11 mouse cellular contexts compared by ENCODE assay signal in genomic region chr7:141948045-141948444, GRCm38 (mm10). TPM values are rescaled to one million over a fixed set of nuclear protein-coding genes. Genes with fewer than 3 reads are reported as not detected.
DNase-seq lines count a peak whose midpoint lies in the region; ATAC-seq and TF ChIP-seq lines count a peak whose summit lies in the region.
"Had no signal": no experiment of that assay in that cellular context is flagged by ENCODE, and none has a peak within 500 bp of the region (broad histone marks: within the 10 kb centered on the region; RNA-seq: fewer than 3 reads in every experiment).

No protein-coding gene starts in this region.

- no peak for TF ChIP-seq EP300 in liver, embryonic 14.5 days (IDR thresholded peaks at IDR 0.05; ENCODE audit: low read depth)

- peaks cover 68% of the 10 kb centered on the region for H3K27me3 ChIP-seq in forebrain, embryonic 10.5 days (ENCODE audit: poor library complexity, severe bottlenecking)
- H3K27me3 ChIP-seq in forebrain, embryonic 11.5 days (ENCODE audit: control insufficient read depth, insufficient read depth, low read length) = peaks cover 4% of the 10 kb centered on the region; the same call in 1 of the 2 replicates
- H3K27me3 ChIP-seq in liver, embryonic 14.5 days (ENCODE audit: control insufficient read depth, insufficient read depth, low read length) = peaks cover 56% of the 10 kb centered on the region
- peaks cover 92% of the 10 kb centered on the region for H3K27me3 ChIP-seq in liver, embryonic 12.5 days (replicated peaks)
- H3K27me3 ChIP-seq in hindbrain, embryonic 14.5 days (ENCODE audit: control insufficient read depth, insufficient read depth, low read length) = no peaks in the 10 kb centered on the region
- H3K27me3 ChIP-seq in neural tube, embryonic 14.5 days (ENCODE audit: control insufficient read depth, insufficient read depth, low read length) = peaks cover 6% of the 10 kb centered on the region; the same call in 1 of the 2 replicates

- no peak for DNase-seq in forebrain, embryonic 10.5 days (ENCODE audit: extremely low spot score, low spot score)
- no peak for DNase-seq in forebrain, embryonic 11.5 days (ENCODE audit: low spot score)
- no peak for DNase-seq in liver, embryonic 14.5 days (ENCODE audit: low read depth in 3 of 3, low spot score in 3 of 3)
- DNase-seq in hindbrain, embryonic 14.5 days (ENCODE audit: low spot score) = no peak
- DNase-seq in thymus, postnatal 14 days = no peak
- DNase-seq in adrenal gland, postnatal 4 days (ENCODE audit: low spot score in 2 of 2) = no peak
- DNase-seq: adrenal gland, postnatal 25 days had no signal

- H3K27ac ChIP-seq in forebrain, embryonic 10.5 days = no peak overlapping the region
- H3K27ac ChIP-seq in forebrain, embryonic 11.5 days (ENCODE audit: low read depth, low read length) = no peak overlapping the region
- H3K27ac ChIP-seq in liver, embryonic 14.5 days = no peak overlapping the region
- no peak overlapping the region for H3K27ac ChIP-seq in liver, embryonic 12.5 days
- H3K27ac ChIP-seq in hindbrain, embryonic 14.5 days = no peak overlapping the region
- no peak overlapping the region for H3K27ac ChIP-seq in neural tube, embryonic 14.5 days (ENCODE audit: low read depth, low read length)
- H3K27ac ChIP-seq: heart, embryonic 10.5 days; limb, embryonic 12.5 days had no signal

- WGBS in forebrain, embryonic 10.5 days = 83% methylated on average over 1 of the region's 1 CpGs
- WGBS in forebrain, embryonic 11.5 days = 67% methylated on average over 1 of the region's 1 CpGs
- WGBS in liver, embryonic 14.5 days (ENCODE audit: insufficient replicate concordance) = 42% methylated on average over 1 of the region's 1 CpGs
- WGBS in liver, embryonic 12.5 days (ENCODE audit: insufficient replicate concordance) = 15% methylated on average over 1 of the region's 1 CpGs
- WGBS in hindbrain, embryonic 14.5 days = 86% methylated on average over 1 of the region's 1 CpGs
- WGBS in neural tube, embryonic 14.5 days = 44% methylated on average over 1 of the region's 1 CpGs

- H3K4me1 ChIP-seq in forebrain, embryonic 10.5 days = peaks cover 51% of the 10 kb centered on the region
- H3K4me1 ChIP-seq in forebrain, embryonic 11.5 days (replicated peaks; ENCODE audit: control insufficient read depth, insufficient read depth, low read length) = peaks cover 8% of the 10 kb centered on the region
- H3K4me1 ChIP-seq in liver, embryonic 14.5 days (replicated peaks; ENCODE audit: control insufficient read depth in 2 of 2, insufficient read depth in 2 of 2, low read length in 1 of 2) = no peaks in the 10 kb centered on the region
- peaks cover 6% of the 10 kb centered on the region; the same call in 1 of the 2 replicates for H3K4me1 ChIP-seq in liver, embryonic 12.5 days
- H3K4me1 ChIP-seq in hindbrain, embryonic 14.5 days (replicated peaks; ENCODE audit: control insufficient read depth, insufficient read depth, low read length) = peaks cover 55% of the 10 kb centered on the region
- peaks cover 27% of the 10 kb centered on the region for H3K4me1 ChIP-seq in neural tube, embryonic 14.5 days (ENCODE audit: control insufficient read depth, insufficient read depth, low read length)

- H3K36me3 ChIP-seq in forebrain, embryonic 10.5 days (replicated peaks) = peaks cover 15% of the 10 kb centered on the region
- peaks cover 4% of the 10 kb centered on the region; the same call in 1 of the 2 replicates for H3K36me3 ChIP-seq in forebrain, embryonic 11.5 days (ENCODE audit: control insufficient read depth, insufficient read depth, low read length)
- no peaks in the 10 kb centered on the region for H3K36me3 ChIP-seq in liver, embryonic 14.5 days (replicated peaks; ENCODE audit: control insufficient read depth, insufficient read depth, low read depth)
- H3K36me3 ChIP-seq in liver, embryonic 12.5 days = no peaks in the 10 kb centered on the region
- H3K36me3 ChIP-seq in hindbrain, embryonic 14.5 days (replicated peaks; ENCODE audit: control insufficient read depth, insufficient read depth) = peaks cover 3% of the 10 kb centered on the region; the same call in 1 of the 2 replicates
- no peaks in the 10 kb centered on the region for H3K36me3 ChIP-seq in neural tube, embryonic 14.5 days (ENCODE audit: control insufficient read depth, insufficient read depth, low read length)
- H3K36me3 ChIP-seq: heart, embryonic 10.5 days; limb, embryonic 12.5 days had no signal

- peak overlapping the region; percentile 88; the same call in 1 of the 2 replicates for H3K4me3 ChIP-seq in forebrain, embryonic 10.5 days
- no peak overlapping the region for H3K4me3 ChIP-seq in forebrain, embryonic 11.5 days (ENCODE audit: low read depth, low read length)
- no peak overlapping the region for H3K4me3 ChIP-seq in liver, embryonic 14.5 days (ENCODE audit: insufficient read depth in 1 of 2, low read depth in 2 of 2, low read length in 2 of 2)
- no peak overlapping the region for H3K4me3 ChIP-seq in liver, embryonic 12.5 days
- no peak overlapping the region for H3K4me3 ChIP-seq in hindbrain, embryonic 14.5 days (replicated peaks; ENCODE audit: low read length)
- H3K4me3 ChIP-seq in neural tube, embryonic 14.5 days (ENCODE audit: low read depth, low read length) = no peak overlapping the region
- H3K4me3 ChIP-seq: heart, embryonic 10.5 days; limb, embryonic 12.5 days had no signal

- no peak overlapping the region for H3K9ac ChIP-seq in forebrain, embryonic 11.5 days (ENCODE audit: low read length)
- H3K9ac ChIP-seq in liver, embryonic 14.5 days (replicated peaks) = no peak overlapping the region
- no peak overlapping the region for H3K9ac ChIP-seq in liver, embryonic 12.5 days
- H3K9ac ChIP-seq in hindbrain, embryonic 14.5 days = no peak overlapping the region
- no peak overlapping the region for H3K9ac ChIP-seq in neural tube, embryonic 14.5 days (replicated peaks; ENCODE audit: low read depth, low read length)
- H3K9ac ChIP-seq: limb, embryonic 12.5 days had no signal

- H3K4me2 ChIP-seq in forebrain, embryonic 11.5 days (ENCODE audit: low read depth, low read length, severe bottlenecking) = no peak overlapping the region
- H3K4me2 ChIP-seq in liver, embryonic 14.5 days (ENCODE audit: low read depth) = no peak overlapping the region
- no peak overlapping the region for H3K4me2 ChIP-seq in liver, embryonic 12.5 days
- peak overlapping the region; percentile 91; the same call in 1 of the 2 replicates for H3K4me2 ChIP-seq in hindbrain, embryonic 14.5 days (replicated peaks)
- H3K4me2 ChIP-seq in neural tube, embryonic 14.5 days (ENCODE audit: low read depth, low read length) = peak overlapping the region; percentile 91
- H3K4me2 ChIP-seq: limb, embryonic 12.5 days had no signal

- TF ChIP-seq CTCF in liver, embryonic 14.5 days (IDR thresholded peaks at IDR 0.05; ENCODE audit: low read depth) = 0 out of 2 replicates have a peak, but pooled peaks have one; percentile 34

- ATAC-seq in forebrain, embryonic 11.5 days (replicated peaks; ENCODE audit: low FRiP score) = no peak
- ATAC-seq in liver, embryonic 14.5 days (ENCODE audit: insufficient read depth) = no peak
- no peak for ATAC-seq in liver, embryonic 12.5 days
- ATAC-seq in hindbrain, embryonic 14.5 days (ENCODE audit: low FRiP score) = no peak
- no peak for ATAC-seq in neural tube, embryonic 14.5 days (ENCODE audit: low read depth)

- H3K9me3 ChIP-seq in forebrain, embryonic 10.5 days = no peaks in the 10 kb centered on the region; the same call in 1 of the 2 replicates
- H3K9me3 ChIP-seq in forebrain, embryonic 11.5 days (ENCODE audit: control insufficient read depth, low read length) = no peaks in the 10 kb centered on the region
- no peaks in the 10 kb centered on the region for H3K9me3 ChIP-seq in liver, embryonic 14.5 days (ENCODE audit: control insufficient read depth, low read length)
- H3K9me3 ChIP-seq in liver, embryonic 12.5 days (replicated peaks) = no peaks in the 10 kb centered on the region
- no peaks in the 10 kb centered on the region for H3K9me3 ChIP-seq in hindbrain, embryonic 14.5 days (ENCODE audit: control insufficient read depth, low read length)
- no peaks in the 10 kb centered on the region for H3K9me3 ChIP-seq in neural tube, embryonic 14.5 days (ENCODE audit: control insufficient read depth, low read length)
- H3K9me3 ChIP-seq: heart, embryonic 10.5 days; limb, embryonic 12.5 days had no signal

RNA-seq across cellular contexts. Expression of gene Brsk2, which starts 1.5 kb away (rescaled TPM):
- polyA plus RNA-seq in forebrain, embryonic 10.5 days (2016; fragmentation: Nextera tagmentation; extraction: Ambion mirVana) = 6.0 and 6.7 TPM in 2 replicates
- polyA plus RNA-seq in forebrain, embryonic 11.5 days (2014; fragmentation: Nextera tagmentation; extraction: Ambion mirVana) = 13.8 and 15.5 TPM in 2 replicates
- 0.03 and 0.29 TPM in 2 replicates for polyA plus RNA-seq in liver, embryonic 14.5 days (2012; rRNA removed)
- 0.05 and 0.10 TPM in 2 replicates for polyA plus RNA-seq in liver, embryonic 14.5 days (2014; fragmentation: Nextera tagmentation; extraction: Ambion mirVana)
- 0.23 and 0.33 TPM in 2 replicates for polyA plus RNA-seq in liver, embryonic 12.5 days (2016; fragmentation: Nextera tagmentation; extraction: Ambion mirVana)
- 23.3 and 24.8 TPM in 2 replicates for polyA plus RNA-seq in hindbrain, embryonic 14.5 days (2014; fragmentation: Nextera tagmentation; extraction: Ambion mirVana)
- polyA plus RNA-seq in neural tube, embryonic 14.5 days (2014; fragmentation: Nextera tagmentation; extraction: Ambion mirVana) = 25.8 and 27.7 TPM in 2 replicates
- total RNA-seq in adrenal gland, postnatal 4 days (2021) = 1 to 10 TPM; 7.0 to 7.3 TPM

RNA-seq across cellular contexts. Expression of gene Tollip, which starts 29.7 kb away (rescaled TPM):
- polyA plus RNA-seq in forebrain, embryonic 10.5 days (2016; fragmentation: Nextera tagmentation; extraction: Ambion mirVana) = 51.2 and 53.2 TPM in 2 replicates
- polyA plus RNA-seq in forebrain, embryonic 11.5 days (2014; fragmentation: Nextera tagmentation; extraction: Ambion mirVana) = 59.8 and 70.7 TPM in 2 replicates
- 13.5 and 15.3 TPM in 2 replicates for polyA plus RNA-seq in liver, embryonic 14.5 days (2012; rRNA removed)
- 18.0 and 19.7 TPM in 2 replicates for polyA plus RNA-seq in liver, embryonic 14.5 days (2014; fragmentation: Nextera tagmentation; extraction: Ambion mirVana)
- 30.9 and 31.0 TPM in 2 replicates for polyA plus RNA-seq in liver, embryonic 12.5 days (2016; fragmentation: Nextera tagmentation; extraction: Ambion mirVana)
- 71.9 and 82.7 TPM in 2 replicates for polyA plus RNA-seq in hindbrain, embryonic 14.5 days (2014; fragmentation: Nextera tagmentation; extraction: Ambion mirVana)
- 69.2 and 80.0 TPM in 2 replicates for polyA plus RNA-seq in neural tube, embryonic 14.5 days (2014; fragmentation: Nextera tagmentation; extraction: Ambion mirVana)
- 10 to 100 TPM; 54.1 to 57.8 TPM for total RNA-seq in adrenal gland, postnatal 4 days (2021)

Comparison
In these comparisons a context has a peak if more than half of its experiments do, and no peak if none do; other contexts are left out.
1. H3K4me2 ChIP-seq: peak in hindbrain, embryonic 14.5 days (single experiment) and neural tube, embryonic 14.5 days (single experiment); none in forebrain, embryonic 11.5 days (single experiment), liver, embryonic 14.5 days (single experiment) and liver, embryonic 12.5 days (single experiment).